In genomic region chr6:34874101-34874921, GRCm38 (mm10) we compare ENCODE assay signal across 8 mouse cellular contexts. TPM values are rescaled to one million over a fixed set of nuclear protein-coding genes. Genes with fewer than 3 reads are reported as not detected.
DNase-seq lines count a peak whose midpoint lies in the region; ATAC-seq and TF ChIP-seq lines count a peak whose summit lies in the region.

No protein-coding gene starts in this region.

- H3K4me3 ChIP-seq in cerebellum, adult 2 months (replicated peaks; ENCODE audit: insufficient read depth, low read depth, low read length), result no peak overlapping the region
- no peak overlapping the region for H3K4me3 ChIP-seq in kidney, embryonic 16.5 days (ENCODE audit: low read length)

- WGBS in cerebellum, adult 2 months, result 72% methylated on average over 21 of the region's 21 CpGs
- WGBS in kidney, embryonic 16.5 days, result 57% methylated on average over 21 of the region's 21 CpGs

- ATAC-seq in kidney, embryonic 16.5 days (ENCODE audit: low FRiP score, low TSS enrichment), result no peak

- H3K9ac ChIP-seq in kidney, embryonic 16.5 days (replicated peaks; ENCODE audit: low read length), result peak overlapping the region; percentile 48

- H3K9me3 ChIP-seq in kidney, embryonic 16.5 days (ENCODE audit: low read length), result no peaks in the 10 kb centered on the region

- H3K27me3 ChIP-seq in cerebellum, adult 2 months (ENCODE audit: control insufficient read depth, insufficient read depth, low read length), result no peaks in the 10 kb centered on the region
- H3K27me3 ChIP-seq in kidney, embryonic 16.5 days (ENCODE audit: insufficient read depth, low read length), result no peaks in the 10 kb centered on the region

- H3K4me1 ChIP-seq in cerebellum, adult 2 months (ENCODE audit: control insufficient read depth, insufficient read depth, low read length), result no peaks in the 10 kb centered on the region
- H3K4me1 ChIP-seq in kidney, embryonic 16.5 days (ENCODE audit: insufficient read depth, low read length), result peaks cover 43% of the 10 kb centered on the region

- 0 out of 2 replicates have a peak, but pooled peaks cover 3% of the 10 kb centered on the region for H3K36me3 ChIP-seq in kidney, embryonic 16.5 days (ENCODE audit: insufficient read depth, low read length)

- H3K27ac ChIP-seq in cerebellum, adult 2 months (ENCODE audit: insufficient read depth, low read length), result peak overlapping the region; percentile 40
- H3K27ac ChIP-seq in kidney, embryonic 16.5 days (ENCODE audit: low read length), result peak overlapping the region; percentile 83

- no peak for TF ChIP-seq POLR2A in cerebellum, adult 2 months (IDR thresholded peaks at IDR 0.05; ENCODE audit: borderline replicate concordance, insufficient read depth, low read length)
- no peak for TF ChIP-seq POLR2A in brain, embryonic 14.5 days (IDR thresholded peaks at IDR 0.05; ENCODE audit: borderline replicate concordance, extremely low read depth, insufficient read depth, insufficient read length, poor library complexity, severe bottlenecking)

- no peak for TF ChIP-seq CTCF in cerebellum, adult 2 months (IDR thresholded peaks at IDR 0.05; ENCODE audit: borderline replicate concordance, insufficient read depth, low read depth, low read length)
- TF ChIP-seq CTCF in brain, embryonic 14.5 days (IDR thresholded peaks at IDR 0.05; ENCODE audit: borderline replicate concordance, extremely low read depth, insufficient read depth, insufficient read length), result no peak

- H3K4me2 ChIP-seq in kidney, embryonic 16.5 days (replicated peaks; ENCODE audit: low read depth, low read length), result no peak overlapping the region; the same call in 1 of the 2 replicates

- no peak for DNase-seq in cerebellum, adult 2 months
- DNase-seq in cerebellum, adult 9-11 months, result no peak
- DNase-seq in brain, embryonic 14.5 days (ENCODE audit: low read depth), result peak; percentile 6
- peak; percentile 89 to 94 for DNase-seq in heart, adult 9 months (ENCODE audit: low spot score in 2 of 2)
- peak; percentile 82 for DNase-seq in lung, postnatal 36 days
- no peak for DNase-seq in embryo, embryonic 9.5 days (ENCODE audit: extremely low spot score)
- DNase-seq in retina, postnatal 1 day, result no peak

RNA-seq across cellular contexts. Expression of gene Cyren, which starts 3.5 kb away (rescaled TPM):
- polyA plus RNA-seq in cerebellum, adult 2 months (2012; rRNA removed), result 3.7 and 4.9 TPM in 2 replicates
- polyA plus RNA-seq in brain, embryonic 14.5 days (2012; rRNA removed), result 12.4 and 13.2 TPM in 2 replicates
- 15.2 and 15.4 TPM in 2 replicates for polyA plus RNA-seq in kidney, embryonic 16.5 days (2015; fragmentation: Nextera tagmentation; extraction: Ambion mirVana)

RNA-seq across cellular contexts. Expression of gene Tmem140, which starts 11.4 kb away (rescaled TPM):
- polyA plus RNA-seq in cerebellum, adult 2 months (2012; rRNA removed), result 1.4 and 1.8 TPM in 2 replicates
- polyA plus RNA-seq in brain, embryonic 14.5 days (2012; rRNA removed), result 0.68 and 0.71 TPM in 2 replicates
- polyA plus RNA-seq in kidney, embryonic 16.5 days (2015; fragmentation: Nextera tagmentation; extraction: Ambion mirVana), result 2.8 and 3.1 TPM in 2 replicates

RNA-seq across cellular contexts. Expression of gene Wdr91, which starts 36.4 kb away (rescaled TPM):
- polyA plus RNA-seq in cerebellum, adult 2 months (2012; rRNA removed), result 26.7 and 28.0 TPM in 2 replicates
- 26.0 and 31.2 TPM in 2 replicates for polyA plus RNA-seq in brain, embryonic 14.5 days (2012; rRNA removed)
- polyA plus RNA-seq in kidney, embryonic 16.5 days (2015; fragmentation: Nextera tagmentation; extraction: Ambion mirVana), result 11.2 and 11.3 TPM in 2 replicates

RNA-seq across cellular contexts. Expression of gene Stra8, which starts 45.7 kb away (rescaled TPM):
- polyA plus RNA-seq in cerebellum, adult 2 months (2012; rRNA removed), result not detected in 2 replicates
- not detected in 2 replicates for polyA plus RNA-seq in brain, embryonic 14.5 days (2012; rRNA removed)
- polyA plus RNA-seq in kidney, embryonic 16.5 days (2015; fragmentation: Nextera tagmentation; extraction: Ambion mirVana), result not detected in 2 replicates

Comparison
In these comparisons a context has a peak if more than half of its experiments do, and no peak if none do; other contexts are left out.
1. DNase-seq: peak in brain, embryonic 14.5 days (single experiment), heart, adult 9 months (2 of 2) and lung, postnatal 36 days (single experiment); none in cerebellum, adult 2 months (0 of 2), cerebellum, adult 9-11 months (single experiment), embryo, embryonic 9.5 days (single experiment) and retina, postnatal 1 day (single experiment).